Mouse (Mus musculus): ENCODE measurements around the gene Manba.
"Not testable (repeated sequence)": the region's sequence is repeated elsewhere in the genome, so short reads cannot be mapped to it uniquely, and the experiment has no call there.

Gene Manba

GRCm38 (mm10) chr3:135485128-135485899 lies at the start of gene Manba:
TSS of gene Manba (plus strand) at chr3:135485611.
- DNase-seq (ENCODE audit: low spot score): peak; percentile 83

DNA sequence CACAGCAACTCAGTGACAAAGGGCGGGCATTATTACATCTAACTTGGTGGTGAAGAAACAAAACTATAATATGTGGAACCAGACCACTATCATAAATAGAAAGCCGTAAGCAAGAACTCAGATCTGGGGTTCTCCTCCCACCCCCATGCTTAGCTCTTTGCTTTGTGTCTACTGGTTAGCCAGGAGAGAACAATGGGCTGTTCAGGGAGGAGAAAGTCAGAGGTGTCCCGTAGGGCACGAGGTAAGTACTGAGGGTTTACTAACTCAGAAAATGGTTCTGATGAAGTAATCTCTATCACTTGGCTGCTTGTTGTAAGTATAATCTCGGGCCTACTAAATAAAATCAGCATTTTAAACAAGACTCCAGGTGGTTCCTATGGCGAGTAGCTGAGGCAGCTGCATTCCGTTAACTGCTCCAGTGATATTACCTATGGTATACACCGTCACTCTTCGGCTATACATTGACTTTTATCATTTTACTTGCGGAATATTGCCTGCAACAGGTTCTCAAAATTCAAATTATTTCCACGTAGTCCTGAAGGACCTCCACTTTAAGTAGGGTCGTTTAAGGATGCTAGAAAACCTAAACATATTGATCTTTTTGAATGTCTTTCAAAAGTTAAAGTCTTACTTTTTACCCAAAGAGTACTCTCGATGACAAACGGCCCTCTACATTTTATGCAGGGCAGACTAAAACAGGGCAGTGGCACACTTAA lies 48.4 kb upstream of the Manba start:
- DNase-seq (ENCODE audit: low spot score): no peak

- peak; percentile 99 for DNase-seq (ENCODE audit: low spot score)
Observed at GRCm38 (mm10) chr3:135437758-135438495, 47.5 kb upstream of the Manba start, which contains the start of gene Ube2d3. TSS of gene Ube2d3 (plus strand) at chr3:135438149.

DNA sequence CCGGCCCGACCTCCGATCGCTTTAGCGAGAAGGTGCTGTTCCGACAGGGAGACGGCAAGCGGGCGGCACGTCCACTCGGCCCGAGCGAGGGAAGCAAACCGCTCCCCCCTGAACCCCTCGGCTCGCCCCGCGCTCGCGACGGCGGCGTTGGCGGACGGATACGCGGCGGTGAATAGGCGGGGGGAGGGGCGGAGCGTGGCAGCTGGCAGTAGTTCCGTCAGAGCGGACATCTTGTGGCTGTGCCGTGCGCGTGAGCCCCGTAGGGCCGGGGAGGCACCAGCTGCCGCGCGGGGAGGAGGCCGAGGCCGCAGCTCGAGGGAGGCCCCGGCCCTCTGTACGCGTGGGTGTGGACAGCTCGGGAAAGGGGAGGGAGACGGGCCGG lies 46.9 kb upstream of the Manba start:
- DNase-seq (ENCODE audit: low spot score): peak; percentile 92

- DNase-seq (ENCODE audit: low spot score): peak; percentile 88
Observed at GRCm38 (mm10) chr3:135438913-135439531, 46.4 kb upstream of the Manba start.

DNA sequence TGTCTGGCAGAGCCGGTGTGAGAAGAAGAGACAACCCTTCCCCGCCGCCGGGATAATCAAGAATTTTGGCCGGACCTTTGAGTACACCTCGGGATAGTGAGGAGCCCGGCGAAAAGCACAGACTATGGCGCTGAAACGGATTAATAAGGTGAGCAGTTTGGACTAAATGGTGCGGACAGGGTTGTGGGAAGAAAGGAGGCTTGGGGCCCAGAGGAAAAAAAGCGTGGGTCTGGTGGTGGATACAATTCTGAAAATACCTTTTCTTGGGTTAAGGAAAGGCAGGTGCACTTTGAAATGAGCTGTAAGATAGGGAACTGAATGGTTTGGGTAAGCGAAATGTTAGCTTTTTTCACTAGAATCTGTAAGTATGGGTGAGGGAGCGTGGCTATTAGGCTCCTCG lies 45.8 kb upstream of the Manba start:
- DNase-seq (ENCODE audit: low spot score): no peak

DNA sequence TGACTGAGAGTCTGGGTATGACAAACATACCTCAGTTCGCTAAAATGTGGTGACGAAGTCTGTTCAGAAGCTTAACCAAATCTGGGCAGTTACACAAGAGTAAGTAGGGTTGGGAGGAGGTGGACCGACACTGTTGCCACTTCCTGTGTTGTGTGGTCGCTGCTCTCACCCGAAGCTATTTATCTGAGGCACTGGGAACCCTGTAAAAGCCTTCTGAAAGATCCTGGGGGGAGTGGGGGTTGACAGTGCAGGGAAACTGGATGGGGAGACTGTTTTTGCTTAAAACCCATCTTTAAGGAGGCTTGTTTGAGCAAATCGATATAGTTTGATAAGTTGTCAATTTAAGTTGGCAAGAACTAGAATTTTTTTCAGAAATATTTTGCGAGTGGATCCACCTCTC lies 45.2 kb upstream of the Manba start:
- DNase-seq (ENCODE audit: low spot score): peak; percentile 39

DNA sequence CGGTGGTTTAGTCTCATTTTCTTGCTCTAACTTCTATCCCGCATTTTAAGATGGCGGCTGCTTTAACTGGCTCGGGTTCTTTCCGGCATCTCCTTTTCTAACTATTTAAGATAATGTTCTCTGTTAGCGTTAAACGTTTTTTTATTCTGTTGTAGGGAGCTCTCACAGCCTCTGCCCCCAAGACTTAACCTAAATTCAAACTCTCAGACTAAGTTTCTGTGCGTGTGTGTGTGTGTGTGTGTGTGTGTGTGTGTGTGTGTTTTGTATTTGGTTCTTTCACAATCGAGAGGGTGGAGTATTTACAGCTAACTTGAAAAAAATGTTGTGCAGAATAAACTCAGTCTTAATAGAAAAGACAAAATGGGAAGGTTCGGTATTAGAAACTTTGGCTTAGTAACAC lies 44.8 kb upstream of the Manba start:
- DNase-seq (ENCODE audit: low spot score): peak; percentile 8

DNA sequence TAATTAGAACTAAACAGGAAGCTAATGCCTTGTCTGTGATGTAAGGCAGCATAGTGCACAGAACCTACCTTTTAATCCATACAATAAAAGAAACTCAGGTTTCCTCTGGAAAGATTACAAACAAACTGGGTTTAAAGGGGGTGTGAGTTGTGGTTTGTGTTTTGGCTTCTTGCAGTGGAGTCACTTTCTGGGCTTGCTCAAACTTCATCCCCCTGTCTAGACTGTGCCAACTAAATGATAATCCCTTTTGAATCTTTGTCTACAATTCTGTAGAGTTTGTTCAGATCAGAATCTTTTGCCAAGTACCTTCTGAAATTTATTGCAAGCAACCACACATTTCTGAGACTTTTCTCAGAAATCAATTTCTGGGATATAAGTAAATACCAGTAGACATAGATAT lies 40.5 kb upstream of the Manba start:
- no peak for DNase-seq (ENCODE audit: low spot score)

- DNase-seq (ENCODE audit: low spot score): no peak
Observed at GRCm38 (mm10) chr3:135458981-135459380, 26.4 kb upstream of the Manba start.

- no peak for DNase-seq (ENCODE audit: low spot score)
Observed at GRCm38 (mm10) chr3:135468402-135468801, 17.0 kb upstream of the Manba start.

DNA sequence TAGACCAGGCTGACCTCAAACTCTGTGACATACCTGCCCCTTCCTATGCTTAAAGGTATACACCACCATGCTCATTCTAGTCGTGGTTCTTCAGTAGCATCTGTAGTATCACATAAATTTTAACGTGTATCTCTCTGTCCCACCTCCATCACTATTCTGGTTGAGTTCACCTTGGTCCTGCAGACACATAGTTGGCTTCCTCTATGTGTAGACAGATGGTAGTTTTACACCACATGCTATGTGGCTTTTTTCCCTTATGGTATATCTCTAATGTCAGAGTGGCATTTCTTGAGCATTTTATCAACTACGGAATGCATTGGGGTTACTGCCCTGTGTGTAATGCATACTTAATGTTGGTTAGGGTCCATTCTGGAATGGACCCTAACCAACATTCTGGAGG lies 16.3 kb upstream of the Manba start:
- DNase-seq (ENCODE audit: low spot score): no peak

- peak; percentile 89 for DNase-seq (ENCODE audit: low spot score)
Observed at GRCm38 (mm10) chr3:135469974-135470373, 15.4 kb upstream of the Manba start.

DNA sequence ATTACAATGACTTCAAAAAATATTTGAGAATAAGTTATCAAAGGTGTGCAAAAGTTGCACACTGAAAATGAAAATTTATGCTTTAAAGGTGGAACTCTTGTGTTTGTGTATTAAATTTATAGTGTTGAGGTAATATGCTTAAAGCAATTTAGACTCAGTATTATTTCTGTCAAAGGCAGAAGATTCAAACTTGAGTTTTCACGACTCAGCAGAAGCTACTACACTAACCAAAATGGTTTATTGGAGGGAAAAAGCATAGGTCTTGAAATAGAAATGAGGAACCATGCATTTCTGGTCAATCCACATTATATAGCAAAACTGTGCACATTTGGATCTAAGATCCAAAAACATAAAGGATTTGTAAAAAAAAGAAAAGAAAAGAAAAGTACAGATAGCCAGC lies 14.6 kb upstream of the Manba start:
- no peak for DNase-seq (ENCODE audit: low spot score)

GRCm38 (mm10) chr3:135475025-135475424 lies 10.4 kb upstream of the Manba start:
- DNase-seq (ENCODE audit: low spot score): no peak

DNA sequence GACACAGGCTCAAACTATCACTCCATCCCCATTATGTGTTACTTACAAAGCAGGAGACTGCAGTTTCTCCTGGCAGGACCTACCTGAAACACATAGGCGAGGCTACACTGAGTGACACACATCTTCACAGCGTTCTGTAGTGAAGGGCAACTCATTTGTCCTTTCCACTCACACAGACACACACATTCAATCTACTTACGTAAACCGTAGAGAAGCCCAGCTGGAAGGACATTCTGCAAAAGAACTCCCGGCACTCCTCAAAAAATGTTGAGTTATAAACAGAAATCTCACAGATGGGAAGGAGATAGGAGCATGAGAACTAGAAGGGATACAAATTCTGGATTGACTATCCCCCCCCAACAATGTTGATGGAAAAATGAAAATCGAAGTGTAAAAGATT lies 9.1 kb upstream of the Manba start:
- no peak for DNase-seq (ENCODE audit: low spot score)

- no peak for DNase-seq (ENCODE audit: low spot score)
Observed at GRCm38 (mm10) chr3:135476977-135477376, 8.4 kb upstream of the Manba start.

GRCm38 (mm10) chr3:135479090-135479489 lies 6.3 kb upstream of the Manba start:
- DNase-seq (ENCODE audit: low spot score): not testable (repeated sequence)

- no peak for DNase-seq (ENCODE audit: low spot score)
Observed at GRCm38 (mm10) chr3:135480767-135481166, 4.6 kb upstream of the Manba start.

- DNase-seq (ENCODE audit: low spot score): no peak
Observed at GRCm38 (mm10) chr3:135481608-135482007, 3.8 kb upstream of the Manba start.

DNA sequence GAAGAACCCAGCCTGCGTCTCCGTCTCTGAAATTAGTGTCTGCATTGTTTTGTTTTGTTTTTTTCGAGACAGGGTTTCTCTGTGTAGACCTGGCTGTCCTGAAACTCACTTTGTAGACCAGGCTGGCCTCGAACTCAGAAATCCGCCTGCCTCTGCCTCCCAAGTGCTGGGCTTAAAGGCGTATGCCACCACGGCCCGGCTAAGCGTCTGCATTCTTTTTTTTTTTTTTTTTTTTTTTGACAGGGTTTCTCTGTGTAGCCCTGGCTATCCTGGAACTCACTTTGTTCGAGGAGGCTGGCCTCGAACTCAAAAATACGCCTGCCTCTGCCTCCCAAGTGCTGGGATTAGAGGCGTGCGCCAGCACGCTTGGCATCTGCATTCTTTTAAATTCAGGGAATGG lies 761 bp upstream of the Manba start:
- not testable (repeated sequence) for DNase-seq (ENCODE audit: low spot score)

DNA sequence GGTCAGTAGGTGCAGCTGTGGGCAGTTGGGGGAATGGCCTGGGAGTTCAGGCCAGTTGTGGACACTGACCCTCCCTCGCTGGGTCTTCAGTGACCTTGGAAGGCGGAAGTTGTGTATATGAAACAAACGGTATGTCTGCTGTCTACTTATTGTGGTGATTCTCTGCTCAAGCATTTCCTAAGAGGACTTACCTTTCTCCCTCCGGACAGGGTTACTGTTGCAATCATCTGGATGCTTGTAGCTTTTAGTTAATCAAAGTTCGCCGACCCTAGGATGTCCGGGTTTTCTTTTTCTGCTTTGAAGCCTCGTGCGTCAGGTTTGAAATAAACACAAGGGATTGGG lies 460 bp downstream of the Manba start:
- no peak for DNase-seq (ENCODE audit: low spot score)

- DNase-seq (ENCODE audit: low spot score): no peak
Observed at GRCm38 (mm10) chr3:135486351-135486750, 940 bp downstream of the Manba start.
